Mouse (Mus musculus) ZHBTc4 (cell line): Measurements from ENCODE around the gene Tulp1.

Source experiments
- DNase-seq: peaks from one replicate; pipeline ENCODE4 v3.0.0-alpha.2; 2011; ENCODE audit warnings: low read depth, low spot score

Gene Tulp1

DNA sequence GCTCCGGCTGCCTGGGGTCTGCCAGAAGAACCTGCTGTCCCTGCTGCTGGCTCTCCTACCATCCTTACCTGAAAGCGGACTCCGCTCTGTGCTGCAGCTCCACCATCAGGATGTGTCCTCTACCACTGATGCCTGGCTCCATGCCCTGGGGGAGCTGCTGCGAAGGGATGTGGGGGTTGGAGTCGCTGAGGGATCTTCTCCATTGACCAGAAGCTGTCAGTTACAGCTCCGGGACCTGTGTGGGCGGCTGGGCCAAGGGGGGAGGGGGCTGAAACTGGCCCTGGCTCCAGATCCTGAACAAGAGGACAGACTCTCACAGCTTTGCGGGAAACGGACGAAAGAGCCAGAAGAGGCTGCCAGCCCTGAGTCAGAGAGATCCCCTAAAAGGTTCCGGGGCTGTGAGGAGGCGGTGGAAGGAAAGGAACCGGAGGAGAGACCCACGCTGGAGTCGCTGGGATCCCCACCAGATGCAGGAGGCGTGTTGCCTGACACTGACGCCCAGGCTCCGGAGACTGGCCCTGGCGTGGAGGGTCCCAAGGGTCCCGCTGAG lies 49.3 kb downstream of the Tulp1 start:
- no peak for DNase-seq

DNA sequence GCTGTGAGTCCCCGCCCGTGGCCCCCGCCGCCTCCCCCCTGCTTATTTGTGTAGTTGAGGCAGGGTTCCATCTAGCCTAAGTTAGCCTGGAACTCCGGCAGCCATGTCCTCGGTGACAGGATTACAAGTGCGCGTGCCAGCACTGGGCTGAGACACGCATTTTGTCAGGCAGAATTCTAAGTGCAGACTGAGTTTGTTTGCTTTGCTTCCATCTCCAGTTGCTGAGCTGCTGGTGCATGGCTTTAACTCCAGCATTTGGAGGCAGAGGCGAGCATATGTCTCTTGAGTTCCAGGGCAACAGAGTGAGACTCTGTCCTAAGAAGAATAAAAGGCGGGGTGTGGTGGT lies 51.2 kb downstream of the Tulp1 start:
- no peak for DNase-seq

DNA sequence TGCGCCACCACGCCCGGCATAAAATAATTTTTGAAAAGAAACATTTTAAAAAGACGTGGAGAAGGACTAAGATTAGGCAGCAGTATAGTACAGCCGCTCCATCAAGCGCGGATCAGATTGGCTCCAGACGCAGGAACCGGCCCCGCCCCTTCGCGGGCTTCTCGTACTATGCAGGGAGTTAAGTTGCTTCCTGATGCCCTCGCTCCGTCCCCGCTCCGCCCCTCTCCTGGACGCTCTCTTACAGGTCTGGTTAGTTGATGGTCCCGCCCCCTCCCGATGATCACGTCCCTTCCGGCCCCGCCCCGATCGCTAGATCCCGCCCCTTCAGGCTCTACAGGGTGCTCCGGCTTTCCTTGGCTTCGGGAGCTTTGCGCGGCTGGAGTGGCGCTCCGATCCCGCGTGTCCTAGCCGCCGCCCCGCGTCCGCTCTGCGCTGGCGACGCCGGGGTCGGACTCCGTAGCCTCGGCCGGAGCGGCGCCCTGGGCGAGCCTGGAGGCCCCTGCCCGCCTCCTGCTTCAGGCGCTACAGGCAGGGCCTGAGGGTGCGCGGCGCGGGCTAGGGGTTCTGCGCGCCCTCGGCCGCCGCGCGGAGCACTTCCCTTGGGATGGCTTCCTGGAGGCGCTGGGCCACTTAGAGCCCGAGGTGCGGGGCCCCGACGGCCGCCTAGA lies 51.7 kb downstream of the Tulp1 start, which contains the start of gene Fance:
Gene Fance (plus strand): TSS at position 308 of the 668 bp plus-strand sequence.
- peak; percentile 100 for DNase-seq

DNA sequence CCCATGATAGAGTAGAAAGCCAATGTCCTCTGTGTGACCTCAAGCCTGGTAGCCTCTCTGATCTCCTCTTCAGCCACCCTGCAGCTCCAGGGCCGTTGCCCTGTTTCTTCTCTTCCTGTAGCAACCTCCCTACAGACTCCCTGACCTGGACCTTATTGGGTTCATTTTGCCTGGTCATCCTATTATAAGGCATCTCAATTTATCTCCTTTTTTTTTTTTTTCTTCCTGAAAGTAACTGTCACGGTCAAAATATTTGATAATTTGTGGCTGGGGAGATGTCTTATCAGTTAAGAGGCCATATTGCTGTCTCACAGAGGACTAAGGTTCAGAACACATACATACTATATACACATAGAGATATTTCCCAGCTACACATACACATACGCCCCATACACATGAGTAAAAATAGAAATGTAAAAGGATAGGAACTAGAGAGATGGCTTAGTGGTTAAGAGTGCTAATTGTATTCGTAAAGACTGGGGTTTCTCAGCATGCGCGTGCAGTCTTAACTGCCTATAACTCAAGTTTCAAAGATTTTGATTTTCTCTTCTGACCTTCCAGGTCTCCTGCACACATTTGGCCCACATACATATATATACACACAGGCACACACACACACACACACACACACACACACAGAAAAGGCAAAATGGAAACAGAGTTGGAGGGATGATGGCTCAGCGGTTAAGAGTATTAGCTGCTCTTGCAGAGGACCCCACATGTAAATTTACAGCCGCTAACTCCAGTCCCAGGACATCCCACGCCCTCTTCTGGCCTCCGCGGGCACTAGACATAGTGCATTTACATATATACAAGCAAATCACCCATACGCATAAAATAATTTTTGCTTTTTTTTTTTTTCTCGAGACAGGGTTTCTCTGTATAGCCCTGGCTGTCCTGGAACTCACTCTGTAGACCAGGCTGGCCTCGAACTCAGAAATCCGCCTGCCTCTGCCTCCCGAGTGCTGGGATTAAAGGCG lies 52.5 kb downstream of the Tulp1 start:
- peak; percentile 37 for DNase-seq

DNA sequence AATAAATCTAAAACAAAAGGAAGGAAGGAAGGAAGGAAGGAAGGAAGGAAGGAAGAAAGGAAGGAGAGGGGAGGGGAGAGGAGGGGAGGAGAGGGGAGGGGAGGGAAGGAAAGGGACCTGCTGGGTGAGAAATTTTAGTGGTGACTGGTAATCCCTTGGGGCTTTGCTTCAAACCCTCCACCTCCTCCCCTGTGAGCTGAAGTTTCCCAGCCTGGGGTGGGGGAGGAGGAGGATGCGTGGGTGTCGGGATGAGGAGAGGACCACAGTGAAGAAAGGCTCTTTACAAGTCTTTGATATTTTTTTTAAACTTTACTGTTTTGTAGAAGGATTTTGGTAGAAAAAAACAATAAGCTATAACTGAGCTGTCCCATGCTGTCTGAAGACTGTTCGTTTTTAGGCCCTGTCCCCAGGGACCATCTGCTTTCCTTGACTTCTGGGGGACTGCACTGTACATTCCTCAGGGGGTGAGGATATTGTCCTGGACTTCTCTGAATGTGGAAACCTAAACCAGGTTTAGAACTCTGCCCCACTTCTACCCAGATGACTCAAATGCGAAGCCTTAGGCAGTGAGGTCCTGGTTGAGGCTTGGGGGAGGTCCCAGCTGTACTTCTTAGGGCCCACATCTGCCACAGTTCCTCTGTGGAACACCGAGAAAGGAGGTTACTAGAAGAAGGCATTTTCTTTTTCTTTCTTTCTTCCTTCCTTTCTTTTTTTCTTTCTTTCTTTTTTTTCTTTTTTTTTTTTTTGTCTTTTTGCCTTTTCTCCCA lies 53.5 kb downstream of the Tulp1 start:
- DNase-seq, result no peak

DNA sequence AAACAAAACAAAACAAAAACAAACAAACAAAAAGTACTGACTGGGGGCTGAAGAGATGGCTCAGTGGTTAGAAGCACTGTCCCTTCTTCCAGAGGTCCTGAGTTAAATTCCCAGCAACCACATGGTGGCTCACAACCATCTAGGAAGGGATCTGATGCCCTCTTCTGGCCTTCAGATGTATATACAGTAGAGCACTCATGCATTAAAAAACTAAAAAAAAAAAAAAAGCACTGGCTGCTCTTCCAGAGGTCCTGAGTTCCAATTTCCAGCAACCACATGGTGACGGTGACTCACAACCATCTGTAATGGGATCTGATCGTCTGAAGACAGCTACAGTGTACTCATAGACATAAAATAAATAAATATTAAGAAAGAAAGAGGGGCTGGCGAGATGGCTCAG lies 54.2 kb downstream of the Tulp1 start:
- peak; percentile 71 for DNase-seq

DNA sequence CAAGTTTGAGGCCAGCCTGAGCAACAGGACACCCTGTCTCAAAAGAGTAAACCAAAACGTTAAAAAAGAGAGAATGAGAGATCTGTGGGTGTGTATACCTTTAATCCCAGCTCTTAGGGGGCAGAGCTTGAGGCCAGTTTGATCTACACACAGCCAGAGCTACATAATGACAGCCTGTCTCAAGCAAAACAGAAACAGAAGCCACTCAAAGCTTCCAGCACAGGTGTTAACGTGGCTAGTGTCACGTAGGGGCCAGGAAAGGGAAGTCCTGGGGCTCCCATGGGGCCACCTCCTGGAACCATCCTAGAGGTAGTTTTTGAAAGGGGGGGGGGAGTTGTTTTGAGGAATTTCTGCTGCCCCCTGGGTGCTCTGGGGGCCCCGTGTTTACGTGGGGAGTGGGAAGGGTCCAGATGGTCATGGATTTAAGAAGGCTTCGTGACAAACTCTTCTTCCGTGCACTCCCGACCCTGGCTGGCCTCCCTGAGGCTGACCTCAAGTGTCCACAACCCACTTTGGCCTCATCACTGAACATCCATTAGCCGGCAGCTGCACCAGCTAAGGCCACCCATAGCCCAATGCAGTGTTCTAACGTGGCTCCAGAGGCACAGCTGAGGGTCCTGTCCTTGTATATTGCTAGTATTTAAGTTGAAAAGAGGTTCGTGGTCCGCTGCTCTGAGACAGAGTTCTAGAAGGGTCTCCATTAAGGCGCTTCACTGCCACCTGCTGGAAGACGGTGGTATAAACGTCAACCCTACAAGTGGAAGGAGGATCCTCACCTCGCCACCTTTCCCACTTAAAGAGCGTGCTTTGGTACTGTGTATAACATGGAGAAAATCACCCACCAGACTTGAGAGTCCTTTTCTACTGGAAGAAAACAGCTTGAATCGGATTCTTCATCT lies 56.5 kb downstream of the Tulp1 start:
- peak; percentile 91 for DNase-seq

DNA sequence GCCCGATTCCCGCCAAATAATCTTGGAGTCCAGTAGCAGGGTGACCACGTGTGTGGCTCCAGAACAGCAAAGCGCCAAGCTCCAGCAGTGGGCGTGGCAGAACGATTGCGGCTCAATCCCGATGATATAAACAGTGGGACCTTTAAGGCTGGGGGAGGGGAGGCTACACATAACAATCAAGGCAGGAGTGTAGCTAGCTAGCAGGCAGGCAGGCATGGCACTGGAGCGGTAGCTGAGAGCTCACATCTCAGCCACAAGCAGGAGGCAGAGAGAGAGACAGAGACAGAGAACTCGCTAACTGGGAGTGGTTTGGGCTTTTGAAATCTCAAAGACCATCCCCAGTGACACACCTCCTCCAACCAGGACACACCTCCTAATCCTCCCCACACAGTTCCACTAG lies 59.9 kb downstream of the Tulp1 start:
- DNase-seq, result peak; percentile 70
